Mouse (Mus musculus) urinary bladder, postnatal 4 days (tissue): ENCODE results near the gene Olfr1346.
"Not testable (repeated sequence)": the region's sequence is repeated elsewhere in the genome, so short reads cannot be mapped to it uniquely, and the experiment has no call there.

Source experiments
- DNase-seq, 2 experiments: peaks; one replicate each; pipeline ENCODE4 v3.0.0; 2021 to 2022; ENCODE audit warnings: low spot score in 2 of 2

Olfr1346 gene

GRCm38 (mm10) chr7:6466951-6467350 lies at the start of gene Olfr1346:
Gene Olfr1346, plus strand, starts transcription at chr7:6467101.
- no peak for DNase-seq

- DNase-seq: no peak
Observed at GRCm38 (mm10) chr7:6419894-6420293, 47.0 kb upstream of the Olfr1346 start.

GRCm38 (mm10) chr7:6429381-6429780 lies 37.5 kb upstream of the Olfr1346 start:
- no peak for DNase-seq

GRCm38 (mm10) chr7:6430342-6430741 lies 36.6 kb upstream of the Olfr1346 start:
- no peak for DNase-seq

- no peak for DNase-seq
Observed at GRCm38 (mm10) chr7:6438388-6438787, 28.5 kb upstream of the Olfr1346 start, which contains the start of gene Olfr1344. Gene Olfr1344, plus strand, starts transcription at chr7:6438688.

GRCm38 (mm10) chr7:6441173-6441572 lies 25.7 kb upstream of the Olfr1346 start:
- no peak for DNase-seq

GRCm38 (mm10) chr7:6447771-6448170 lies 19.1 kb upstream of the Olfr1346 start:
- no peak for DNase-seq

- DNase-seq: no peak
Observed at GRCm38 (mm10) chr7:6455868-6456267, 11.0 kb upstream of the Olfr1346 start, which contains the start of gene Olfr1336. Gene Olfr1336, plus strand, starts transcription at chr7:6456168.

- DNase-seq: no peak
Observed at GRCm38 (mm10) chr7:6456399-6456798, 10.5 kb upstream of the Olfr1346 start.

- not testable (repeated sequence) for DNase-seq
Observed at GRCm38 (mm10) chr7:6477633-6478032, 10.7 kb downstream of the Olfr1346 start.

- no peak for DNase-seq
Observed at GRCm38 (mm10) chr7:6486841-6487240, 19.9 kb downstream of the Olfr1346 start, which contains the start of gene Olfr5. Gene Olfr5, minus strand, starts transcription at chr7:6486941.

- no peak for DNase-seq
Observed at GRCm38 (mm10) chr7:6499655-6500054, 32.8 kb downstream of the Olfr1346 start, which contains the start of gene Olfr1347. Gene Olfr1347, minus strand, starts transcription at chr7:6499755.

GRCm38 (mm10) chr7:6508648-6509047 lies 41.7 kb downstream of the Olfr1346 start, which contains the start of gene Olfr1348:
Gene Olfr1348, minus strand, starts transcription at chr7:6508748.
- no peak for DNase-seq

GRCm38 (mm10) chr7:6521666-6522065 lies 54.8 kb downstream of the Olfr1346 start:
- DNase-seq: no peak

- no peak for DNase-seq
Observed at GRCm38 (mm10) chr7:6522850-6523249, 55.9 kb downstream of the Olfr1346 start, which contains the start of gene Olfr1349. Gene Olfr1349, minus strand, starts transcription at chr7:6522950.

GRCm38 (mm10) chr7:6525001-6525400 lies 58.1 kb downstream of the Olfr1346 start:
- no peak for DNase-seq

GRCm38 (mm10) chr7:6526141-6526540 lies 59.2 kb downstream of the Olfr1346 start:
- DNase-seq: no peak
